Mouse (Mus musculus) kidney, embryonic 15.5 days (tissue): ENCODE data around the gene E130308A19Rik. TPM values are rescaled to one million over a fixed set of nuclear protein-coding genes. Genes with fewer than 3 reads are reported as not detected.
A peak's percentile ranks its signal among the peaks of the same experiment; 100 is the strongest.

ENCODE experiments used
- ATAC-seq: fragments of 200-750 bp; cut with Nextera tagmentation; replicated peaks from 2 replicates; pipeline ENCODE4 v1.8.0; 2017; ENCODE audit warnings: moderate TSS enrichment; ENCODE audit not compliant: low FRiP score
- H3K27ac ChIP-seq: fragments of 300-500 bp; sonication (generic); 2 replicates; pipeline ENCODE4 v1.5.1; 2015; ENCODE audit warnings: mild to moderate bottlenecking, inconsistent platforms
- H3K27me3 ChIP-seq: fragments of 300-500 bp; sonication (generic); 2 replicates; pipeline ENCODE4 v1.6.1; 2015; ENCODE audit warnings: inconsistent platforms
- H3K36me3 ChIP-seq: fragments of 300-500 bp; sonication (generic); 2 replicates; pipeline ENCODE4 v1.6.1; 2015; ENCODE audit warnings: inconsistent platforms
- H3K4me1 ChIP-seq: fragments of 300-500 bp; sonication (generic); 2 replicates; pipeline ENCODE4 v1.6.1; 2015; ENCODE audit warnings: inconsistent platforms
- H3K4me2 ChIP-seq: fragments of 300-500 bp; sonication (generic); 2 replicates; pipeline ENCODE4 v1.6.1; 2015; ENCODE audit warnings: moderate library complexity, mild to moderate bottlenecking, inconsistent platforms
- H3K4me3 ChIP-seq: fragments of 300-500 bp; sonication (generic); replicated peaks from 2 replicates; pipeline ENCODE4 v1.5.1; 2015; ENCODE audit warnings: mild to moderate bottlenecking, inconsistent platforms
- H3K9ac ChIP-seq: fragments of 300-500 bp; sonication (generic); 2 replicates; pipeline ENCODE4 v1.6.1; 2015; ENCODE audit warnings: mild to moderate bottlenecking, inconsistent platforms
- H3K9me3 ChIP-seq: fragments of 300-500 bp; sonication (generic); replicated peaks from 2 replicates; pipeline ENCODE4 v1.6.1; 2016; ENCODE audit warnings: inconsistent platforms
- WGBS: fragments of 180-500 bp; shearing (Covaris S2); methylation state at CpG from one replicate; pipeline ENCODE4 v1.1.7; 2015; ENCODE audit warnings: mixed read lengths; 5-methylcytosine and 5-hydroxymethylcytosine counted together
- polyA plus RNA-seq: library from polyadenylated mRNA; unstranded; fragments of >200 nt; fragmentation: Nextera tagmentation; extraction: Ambion mirVana; gene quantifications from 2 replicates; pipeline ENCODE4 v1.2.1, GENCODE M21; 2015

Gene E130308A19Rik
- 34.9 and 35.6 TPM in 2 replicates for polyA plus RNA-seq

GRCm38 (mm10) chr4:59625998-59626910 is at the start of gene E130308A19Rik:
TSS of gene E130308A19Rik (plus strand) at chr4:59626211.
- Histone ChIP-seq H3K9ac (peak within 1 kb of the TSS; percentile 90), H3K27ac (peak within 1 kb of the TSS; percentile 91), H3K27me3 (no peaks in the 10 kb centered on the region), H3K4me1 (peaks cover 22% of the 10 kb centered on the region), H3K36me3 (no peaks in the 10 kb centered on the region), H3K4me2 (peak within 1 kb of the TSS; percentile 74), H3K4me3 (peak within 1 kb of the TSS; percentile 97), H3K9me3 (no peaks in the 10 kb centered on the region)
- peak; percentile 96 for ATAC-seq
- WGBS, result under 1% methylated on average over 73 of the region's 120 CpGs

DNA sequence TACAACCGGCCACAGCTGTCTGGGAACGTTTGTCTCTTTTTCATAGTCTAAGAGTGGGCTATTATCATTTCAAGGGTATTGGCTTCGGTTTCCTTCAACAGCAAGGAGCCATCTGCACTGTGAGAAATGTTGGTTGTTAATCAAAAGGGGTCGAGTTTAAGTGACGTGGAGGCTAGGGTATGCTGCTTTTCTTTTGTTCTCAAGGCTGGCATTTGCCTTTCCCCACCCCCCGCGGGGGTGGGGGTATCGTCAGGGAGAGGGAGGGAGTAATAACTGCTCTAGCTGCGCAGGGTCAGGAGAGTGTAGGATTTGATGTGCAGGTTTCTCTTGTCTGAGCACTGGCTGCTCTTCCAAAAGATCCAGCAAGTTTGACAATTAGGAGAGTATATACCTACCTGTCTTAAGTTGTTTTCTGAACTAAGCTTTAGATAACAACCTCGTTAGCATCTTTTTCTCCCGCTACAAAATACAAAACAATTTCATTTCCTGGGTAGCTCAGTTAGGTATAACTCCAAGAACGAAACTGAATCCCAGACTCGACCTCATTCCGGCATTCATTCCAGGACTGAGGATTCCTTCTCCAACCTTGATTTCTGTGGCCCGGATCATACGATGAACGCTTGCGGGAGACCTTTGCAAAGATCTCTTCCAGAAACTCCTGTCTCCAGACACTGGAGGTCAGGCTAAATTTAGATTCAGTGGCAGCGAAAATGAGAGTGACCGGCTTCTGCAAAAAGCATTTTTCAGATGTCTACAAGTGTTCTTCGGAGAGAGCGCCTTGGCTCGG is 45.3 kb upstream of the E130308A19Rik start:
- Histone ChIP-seq H3K9ac (peak overlapping the region; percentile 67), H3K27ac (peak overlapping the region; percentile 91), H3K4me3 (peak overlapping the region; percentile 78), H3K9me3 (no peaks in the 10 kb centered on the region), H3K4me1 (peaks cover 13% of the 10 kb centered on the region), H3K27me3 (no peaks in the 10 kb centered on the region), H3K36me3 (no peaks in the 10 kb centered on the region), H3K4me2 (peak overlapping the region; percentile 90)
- peak; percentile 41 for ATAC-seq
- WGBS, result under 1% methylated on average over 23 of the region's 23 CpGs

GRCm38 (mm10) chr4:59581314-59582185 is 44.5 kb upstream of the E130308A19Rik start, which contains the start of gene Hsdl2:
TSS of gene Hsdl2 (plus strand) at chr4:59581563.
- under 1% methylated on average over 61 of the region's 61 CpGs for WGBS
- peak; percentile 98 for ATAC-seq
- H3K9ac ChIP-seq, result peak within 1 kb of the TSS; percentile 67
- no peaks in the 10 kb centered on the region for H3K9me3 ChIP-seq
- peak within 1 kb of the TSS; percentile 78 for H3K4me3 ChIP-seq
- H3K27me3 ChIP-seq, result no peaks in the 10 kb centered on the region
- peak within 1 kb of the TSS; percentile 91 for H3K27ac ChIP-seq
- peaks cover 13% of the 10 kb centered on the region for H3K4me1 ChIP-seq
- peak within 1 kb of the TSS; percentile 90 for H3K4me2 ChIP-seq
- H3K36me3 ChIP-seq, result no peaks in the 10 kb centered on the region

DNA sequence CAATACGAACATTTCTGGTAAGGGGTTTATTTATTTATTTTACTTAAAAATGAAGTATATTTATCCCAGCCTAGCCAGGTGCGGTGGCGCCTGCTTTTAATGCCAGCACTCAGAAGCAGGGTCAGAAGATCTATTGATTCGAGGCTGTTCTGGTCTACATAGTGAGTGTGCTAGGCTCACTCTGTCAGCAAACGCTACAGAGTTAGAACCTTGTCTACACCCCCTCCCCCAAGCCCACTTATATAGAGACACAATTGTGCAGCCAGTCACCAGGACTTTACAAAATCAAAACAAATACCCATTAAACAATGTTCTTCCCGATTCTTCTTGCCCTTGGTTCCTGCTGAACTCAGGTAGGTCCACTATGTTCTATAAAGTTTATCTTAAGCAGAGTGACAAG is 43.8 kb upstream of the E130308A19Rik start:
- Histone ChIP-seq H3K4me1 (peaks cover 13% of the 10 kb centered on the region), H3K4me2 (peak overlapping the region; percentile 90), H3K27me3 (no peaks in the 10 kb centered on the region), H3K4me3 (peak overlapping the region; percentile 78), H3K9me3 (no peaks in the 10 kb centered on the region), H3K36me3 (no peaks in the 10 kb centered on the region), H3K9ac (peak overlapping the region; percentile 67), H3K27ac (no peak overlapping the region)
- 27% methylated on average over 6 of the region's 6 CpGs for WGBS
- no peak for ATAC-seq

DNA sequence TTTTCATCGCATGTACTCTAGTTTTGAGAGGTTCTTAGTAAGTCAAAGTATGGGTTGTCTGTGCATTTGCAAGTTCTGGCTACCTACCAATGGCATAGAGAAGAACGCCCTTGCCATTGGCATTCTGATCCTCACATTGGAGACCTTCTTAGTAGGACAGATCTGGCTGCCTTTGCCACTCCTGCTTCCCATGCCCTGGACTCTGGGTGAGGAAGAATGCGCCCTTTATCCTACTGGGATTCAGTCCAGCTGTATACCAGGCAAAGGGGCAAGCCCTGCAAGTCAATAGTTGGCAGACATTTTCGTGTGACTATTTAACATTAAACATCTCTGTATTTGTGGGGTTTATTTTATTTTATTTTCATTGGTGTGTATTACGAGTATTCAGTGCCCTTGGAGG is 40.9 kb upstream of the E130308A19Rik start:
- no peaks in the 10 kb centered on the region for H3K27me3 ChIP-seq
- no peak overlapping the region for H3K4me3 ChIP-seq
- no peak overlapping the region for H3K9ac ChIP-seq
- no peak overlapping the region for H3K4me2 ChIP-seq
- H3K27ac ChIP-seq, result no peak overlapping the region
- H3K4me1 ChIP-seq, result peaks cover 12% of the 10 kb centered on the region
- 79% methylated on average over 5 of the region's 5 CpGs for WGBS
- ATAC-seq, result no peak
- no peaks in the 10 kb centered on the region for H3K36me3 ChIP-seq
- no peaks in the 10 kb centered on the region for H3K9me3 ChIP-seq

DNA sequence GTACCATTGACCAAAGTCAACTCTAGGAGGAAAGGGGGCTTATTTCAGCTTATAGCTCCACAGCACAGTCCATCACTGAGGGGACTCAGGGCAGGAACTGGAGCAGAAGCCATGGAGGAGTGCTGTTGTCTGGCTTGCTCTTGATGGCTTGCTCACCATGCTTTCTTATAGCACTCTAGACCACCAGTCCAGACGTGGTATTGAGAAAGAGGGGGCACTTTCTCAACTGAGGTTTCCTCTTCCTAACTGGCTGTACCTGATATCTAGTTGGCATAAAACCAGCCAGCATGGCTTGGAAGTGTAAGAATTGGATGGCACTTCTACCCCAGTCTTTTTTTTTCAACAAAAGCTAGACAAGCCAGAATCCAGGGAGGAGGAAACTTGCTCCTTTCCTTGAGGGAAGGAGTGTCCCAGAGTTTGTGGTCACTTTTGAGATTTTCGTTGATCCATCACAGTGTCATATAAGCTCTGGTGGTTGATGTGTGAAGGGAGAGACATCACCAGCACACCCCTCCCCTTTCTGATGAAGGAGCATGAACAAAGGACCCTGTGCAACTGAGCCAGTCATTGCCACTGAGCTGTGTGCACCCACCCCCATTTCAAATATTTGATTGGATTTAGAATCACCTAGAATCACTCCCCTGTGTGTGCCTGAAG is 38.7 kb upstream of the E130308A19Rik start:
- Histone ChIP-seq H3K27me3 (no peaks in the 10 kb centered on the region), H3K36me3 (no peaks in the 10 kb centered on the region), H3K4me2 (no peak overlapping the region), H3K9ac (no peak overlapping the region), H3K4me1 (peaks cover under 1% of the 10 kb centered on the region; the same call in 1 of the 2 replicates), H3K27ac (no peak overlapping the region), H3K9me3 (no peaks in the 10 kb centered on the region), H3K4me3 (no peak overlapping the region)
- ATAC-seq, result no peak
- 76% methylated on average over 2 of the region's 2 CpGs for WGBS

- Histone ChIP-seq H3K4me2 (no peak overlapping the region), H3K4me1 (no peaks in the 10 kb centered on the region), H3K27me3 (no peaks in the 10 kb centered on the region), H3K4me3 (no peak overlapping the region), H3K9me3 (no peaks in the 10 kb centered on the region), H3K36me3 (no peaks in the 10 kb centered on the region), H3K27ac (no peak overlapping the region), H3K9ac (no peak overlapping the region)
- no peak for ATAC-seq
- WGBS, result 94% methylated on average over 1 of the region's 1 CpGs
Measured at GRCm38 (mm10) chr4:59587872-59588226, 38.2 kb upstream of the E130308A19Rik start.

GRCm38 (mm10) chr4:59594614-59595013 is 31.4 kb upstream of the E130308A19Rik start:
- no peaks in the 10 kb centered on the region for H3K9me3 ChIP-seq
- 0 out of 2 replicates have a peak, but pooled peaks cover 5% of the 10 kb centered on the region for H3K36me3 ChIP-seq
- no peaks in the 10 kb centered on the region for H3K27me3 ChIP-seq
- WGBS, result 66% methylated on average over 2 of the region's 2 CpGs
- H3K27ac ChIP-seq, result no peak overlapping the region
- H3K4me1 ChIP-seq, result no peaks in the 10 kb centered on the region
- ATAC-seq, result no peak
- H3K4me2 ChIP-seq, result no peak overlapping the region
- H3K9ac ChIP-seq, result no peak overlapping the region
- H3K4me3 ChIP-seq, result no peak overlapping the region

DNA sequence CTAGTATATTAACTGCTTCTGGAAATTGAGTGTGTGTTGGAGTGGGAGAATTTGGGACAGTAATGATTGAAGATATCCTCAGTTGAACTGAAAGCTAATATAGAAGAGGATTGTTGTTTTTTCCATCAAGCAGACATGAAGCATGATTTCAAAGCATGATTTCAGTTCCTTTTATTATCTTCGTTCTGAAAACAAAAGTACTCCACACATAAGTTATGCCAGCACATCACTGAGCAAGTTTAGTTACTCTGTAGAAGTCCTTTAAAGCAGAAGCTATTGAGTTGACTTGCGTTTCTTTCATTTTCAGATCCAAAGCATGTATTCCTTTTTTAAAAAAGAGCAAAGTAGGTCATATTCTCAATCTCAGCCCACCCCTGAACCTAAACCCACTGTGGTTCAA is 29.5 kb upstream of the E130308A19Rik start:
- ATAC-seq, result no peak
- Histone ChIP-seq H3K27ac (no peak overlapping the region), H3K9ac (no peak overlapping the region), H3K9me3 (no peaks in the 10 kb centered on the region), H3K4me2 (no peak overlapping the region), H3K4me3 (no peak overlapping the region), H3K27me3 (no peaks in the 10 kb centered on the region), H3K4me1 (no peaks in the 10 kb centered on the region), H3K36me3 (0 out of 2 replicates have a peak, but pooled peaks cover 5% of the 10 kb centered on the region)
- WGBS, result 80% methylated on average over 2 of the region's 2 CpGs

DNA sequence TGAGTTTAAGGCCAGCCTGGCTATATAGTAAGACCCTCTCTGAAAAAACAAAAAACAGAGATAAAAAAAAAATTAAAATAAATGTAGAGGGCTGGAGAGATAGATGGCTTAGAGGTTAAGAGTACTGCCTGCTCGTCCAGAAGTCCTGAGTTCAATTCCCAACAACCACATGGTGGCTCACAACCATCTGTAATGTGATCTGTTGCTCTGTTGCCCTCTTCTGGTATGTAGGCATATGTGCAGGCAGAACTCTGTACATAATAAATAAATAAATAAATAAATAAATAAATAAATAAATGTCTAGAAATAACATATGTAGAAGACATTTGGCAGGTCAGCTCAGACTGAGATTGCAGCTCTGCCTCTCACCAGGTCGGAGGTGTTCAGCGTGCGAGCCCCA is 23.3 kb upstream of the E130308A19Rik start:
- Histone ChIP-seq H3K9ac (no peak overlapping the region), H3K4me3 (no peak overlapping the region), H3K4me2 (no peak overlapping the region), H3K4me1 (no peaks in the 10 kb centered on the region), H3K36me3 (no peaks in the 10 kb centered on the region), H3K27me3 (no peaks in the 10 kb centered on the region), H3K9me3 (no peaks in the 10 kb centered on the region), H3K27ac (no peak overlapping the region)
- WGBS, result 88% methylated on average over 4 of the region's 4 CpGs
- no peak for ATAC-seq

- Histone ChIP-seq H3K4me3 (no peak overlapping the region), H3K27me3 (no peaks in the 10 kb centered on the region), H3K27ac (no peak overlapping the region), H3K4me2 (no peak overlapping the region), H3K9me3 (no peaks in the 10 kb centered on the region), H3K4me1 (no peaks in the 10 kb centered on the region), H3K36me3 (no peaks in the 10 kb centered on the region), H3K9ac (no peak overlapping the region)
- 69% methylated on average over 3 of the region's 3 CpGs for WGBS
- no peak for ATAC-seq
Measured at GRCm38 (mm10) chr4:59604892-59605291, 21.1 kb upstream of the E130308A19Rik start.
